Mouse (Mus musculus) hindbrain, embryonic 10.5 days (tissue): ENCODE measurements at regions not wholly inside any gene's neighbourhood (a gene's known extent, or its start where the extent isn't known, plus 50 kb on each side); places are given as distances from the start of the nearest gene placed in this dataset.

Experiments used
- DNase-seq: peaks from one replicate; pipeline ENCODE4 v3.0.0-alpha.2; 2017; ENCODE audit warnings: low spot score
- H3K27ac ChIP-seq: fragments of 300-500 bp; sonication (generic); 2 replicates; pipeline ENCODE4 v1.5.1; 2016; ENCODE audit warnings: mild to moderate bottlenecking, moderate library complexity
- H3K27me3 ChIP-seq: fragments of 300-500 bp; sonication (generic); 2 replicates; pipeline ENCODE4 v1.6.1; 2016; ENCODE audit warnings: mild to moderate bottlenecking; ENCODE audit not compliant: poor library complexity, insufficient read depth, severe bottlenecking
- H3K36me3 ChIP-seq: fragments of 300-500 bp; sonication (generic); 2 replicates; pipeline ENCODE4 v1.6.1; 2016; ENCODE audit warnings: mild to moderate bottlenecking, moderate library complexity
- H3K4me1 ChIP-seq: fragments of 300-500 bp; sonication (generic); replicated peaks from 2 replicates; pipeline ENCODE4 v1.6.1; 2016; ENCODE audit warnings: mild to moderate bottlenecking
- H3K4me3 ChIP-seq: fragments of 300-500 bp; sonication (generic); 2 replicates; pipeline ENCODE4 v1.5.1; 2016; ENCODE audit warnings: mild to moderate bottlenecking, moderate library complexity
- H3K9me3 ChIP-seq: fragments of 300-500 bp; sonication (generic); 2 replicates; pipeline ENCODE4 v1.6.1; 2016; ENCODE audit warnings: mild to moderate bottlenecking, moderate library complexity
- WGBS: fragments of 180-500 bp; shearing (Covaris S2); methylation state at CpG from one replicate; pipeline ENCODE4 v1.1.7; 2016; 5-methylcytosine and 5-hydroxymethylcytosine counted together

GRCm38 (mm10) chr17:51277161-51277560 is 98.0 kb upstream of the Tbc1d5 start:
- Histone ChIP-seq H3K27me3 (no peaks in the 10 kb centered on the region), H3K4me3 (no peak overlapping the region), H3K36me3 (no peaks in the 10 kb centered on the region), H3K9me3 (no peaks in the 10 kb centered on the region), H3K4me1 (no peaks in the 10 kb centered on the region), H3K27ac (no peak overlapping the region)
- DNase-seq = no peak

- Histone ChIP-seq H3K9me3 (no peaks in the 10 kb centered on the region), H3K27me3 (no peaks in the 10 kb centered on the region), H3K4me3 (no peak overlapping the region), H3K4me1 (no peaks in the 10 kb centered on the region), H3K27ac (no peak overlapping the region), H3K36me3 (no peaks in the 10 kb centered on the region)
- no peak for DNase-seq
- WGBS = 82% methylated on average over 1 of the region's 1 CpGs
Observed at GRCm38 (mm10) chr17:51272025-51272424, 92.9 kb upstream of the Tbc1d5 start.

- 54% methylated on average over 3 of the region's 3 CpGs for WGBS
- Histone ChIP-seq H3K27ac (no peak overlapping the region), H3K4me3 (no peak overlapping the region), H3K36me3 (no peaks in the 10 kb centered on the region), H3K9me3 (no peaks in the 10 kb centered on the region), H3K27me3 (no peaks in the 10 kb centered on the region), H3K4me1 (peaks cover 3% of the 10 kb centered on the region; the same call in 1 of the 2 replicates)
- DNase-seq = no peak
Observed at GRCm38 (mm10) chr17:51262946-51263345, 83.8 kb upstream of the Tbc1d5 start.

- DNase-seq = no peak
- H3K27me3 ChIP-seq = no peaks in the 10 kb centered on the region
- H3K36me3 ChIP-seq = no peaks in the 10 kb centered on the region
- peaks cover 3% of the 10 kb centered on the region; the same call in 1 of the 2 replicates for H3K4me1 ChIP-seq
- H3K27ac ChIP-seq = no peak overlapping the region
- H3K9me3 ChIP-seq = no peaks in the 10 kb centered on the region
- no peak overlapping the region for H3K4me3 ChIP-seq
Observed at GRCm38 (mm10) chr17:51262404-51262803, 83.3 kb upstream of the Tbc1d5 start.

GRCm38 (mm10) chr17:51258316-51258715 is 79.2 kb upstream of the Tbc1d5 start:
- Histone ChIP-seq H3K36me3 (no peaks in the 10 kb centered on the region), H3K4me3 (no peak overlapping the region), H3K27ac (no peak overlapping the region), H3K4me1 (peaks cover 3% of the 10 kb centered on the region; the same call in 1 of the 2 replicates), H3K9me3 (no peaks in the 10 kb centered on the region), H3K27me3 (no peaks in the 10 kb centered on the region)
- no peak for DNase-seq
- WGBS = 88% methylated on average over 5 of the region's 5 CpGs

GRCm38 (mm10) chr17:51248543-51248942 is 69.4 kb upstream of the Tbc1d5 start:
- no peak overlapping the region for H3K27ac ChIP-seq
- no peak overlapping the region for H3K4me3 ChIP-seq
- no peaks in the 10 kb centered on the region for H3K4me1 ChIP-seq
- 86% methylated on average over 6 of the region's 6 CpGs for WGBS
- no peaks in the 10 kb centered on the region for H3K36me3 ChIP-seq
- DNase-seq = no peak
- H3K9me3 ChIP-seq = no peaks in the 10 kb centered on the region
- no peaks in the 10 kb centered on the region for H3K27me3 ChIP-seq

- no peak for DNase-seq
- Histone ChIP-seq H3K36me3 (no peaks in the 10 kb centered on the region), H3K27ac (no peak overlapping the region), H3K27me3 (no peaks in the 10 kb centered on the region), H3K9me3 (no peaks in the 10 kb centered on the region), H3K4me1 (no peaks in the 10 kb centered on the region), H3K4me3 (no peak overlapping the region)
- WGBS = 87% methylated on average over 3 of the region's 3 CpGs
Observed at GRCm38 (mm10) chr17:51246038-51246437, 66.9 kb upstream of the Tbc1d5 start.

- 72% methylated on average over 5 of the region's 5 CpGs for WGBS
- Histone ChIP-seq H3K9me3 (no peaks in the 10 kb centered on the region), H3K27me3 (no peaks in the 10 kb centered on the region), H3K4me3 (no peak overlapping the region), H3K4me1 (no peaks in the 10 kb centered on the region), H3K36me3 (no peaks in the 10 kb centered on the region), H3K27ac (no peak overlapping the region)
- DNase-seq = no peak
Observed at GRCm38 (mm10) chr17:51240360-51240993, 61.3 kb upstream of the Tbc1d5 start.

- WGBS = 73% methylated on average over 3 of the region's 3 CpGs
- Histone ChIP-seq H3K27ac (no peak overlapping the region), H3K27me3 (no peaks in the 10 kb centered on the region), H3K4me3 (no peak overlapping the region), H3K9me3 (no peaks in the 10 kb centered on the region), H3K4me1 (no peaks in the 10 kb centered on the region), H3K36me3 (no peaks in the 10 kb centered on the region)
- no peak for DNase-seq
Observed at GRCm38 (mm10) chr17:51239465-51239864, 60.3 kb upstream of the Tbc1d5 start.
